Mouse (Mus musculus) midbrain, embryonic 16.5 days (tissue): Measurements from ENCODE around the gene Pced1b. TPM values are rescaled to one million over a fixed set of nuclear protein-coding genes. Genes with fewer than 3 reads are reported as not detected.
A peak's percentile ranks its signal among the peaks of the same experiment; 100 is the strongest.

ENCODE experiments used
- ATAC-seq: fragments of 200-750 bp; cut with Nextera tagmentation; 2 replicates; pipeline ENCODE4 v1.8.0; 2017; ENCODE audit warnings: moderate TSS enrichment
- H3K27ac ChIP-seq: fragments of 300-500 bp; sonication (generic); 2 replicates; pipeline ENCODE4 v1.5.1; 2014; ENCODE audit warnings: mild to moderate bottlenecking, low read length, mixed read lengths
- H3K27me3 ChIP-seq: fragments of 300-500 bp; sonication (generic); 2 replicates; pipeline ENCODE4 v1.6.1; 2014; ENCODE audit warnings: low read depth, low read length, mixed read lengths; ENCODE audit not compliant: control insufficient read depth, insufficient read depth
- H3K36me3 ChIP-seq: fragments of 300-500 bp; sonication (generic); 2 replicates; pipeline ENCODE4 v1.6.1; 2014; ENCODE audit warnings: mild to moderate bottlenecking, low read length, moderate library complexity, mixed read lengths; ENCODE audit not compliant: control insufficient read depth, insufficient read depth
- H3K4me1 ChIP-seq: fragments of 300-500 bp; sonication (generic); 2 replicates; pipeline ENCODE4 v1.6.1; 2014; ENCODE audit warnings: mild to moderate bottlenecking, low read length, mixed read lengths; ENCODE audit not compliant: control insufficient read depth, insufficient read depth
- H3K4me2 ChIP-seq: fragments of 300-500 bp; sonication (generic); 2 replicates; pipeline ENCODE4 v1.6.1; 2014; ENCODE audit warnings: mild to moderate bottlenecking, low read length, mixed read lengths
- H3K4me3 ChIP-seq: fragments of 300-500 bp; sonication (generic); 2 replicates; pipeline ENCODE4 v1.5.1; 2014; ENCODE audit warnings: low read depth, mild to moderate bottlenecking, low read length, moderate library complexity, mixed read lengths
- H3K9ac ChIP-seq: fragments of 300-500 bp; sonication (generic); 2 replicates; pipeline ENCODE4 v1.6.1; 2014; ENCODE audit warnings: low read depth, low read length, mixed read lengths
- H3K9me3 ChIP-seq: fragments of 300-500 bp; sonication (generic); replicated peaks from 2 replicates; pipeline ENCODE4 v1.6.1; 2014; ENCODE audit warnings: mild to moderate bottlenecking, low read length, mixed read lengths; ENCODE audit not compliant: control insufficient read depth, poor library complexity, severe bottlenecking
- WGBS: fragments of 180-500 bp; shearing (Covaris S2); extraction: QIAGEN DNeasy Blood & Tissue Kit; methylation state at CpG from one replicate; pipeline ENCODE4 v1.1.7; 2014; 5-methylcytosine and 5-hydroxymethylcytosine counted together
- polyA plus RNA-seq: library from polyadenylated mRNA; unstranded; fragments of >200 nt; fragmentation: Nextera tagmentation; extraction: Ambion mirVana; gene quantifications from 2 replicates; pipeline ENCODE4 v1.2.1, GENCODE M21; 2015

Gene Pced1b
- polyA plus RNA-seq, 1 experiment from 2014 or later = 7.5 TPM

DNA sequence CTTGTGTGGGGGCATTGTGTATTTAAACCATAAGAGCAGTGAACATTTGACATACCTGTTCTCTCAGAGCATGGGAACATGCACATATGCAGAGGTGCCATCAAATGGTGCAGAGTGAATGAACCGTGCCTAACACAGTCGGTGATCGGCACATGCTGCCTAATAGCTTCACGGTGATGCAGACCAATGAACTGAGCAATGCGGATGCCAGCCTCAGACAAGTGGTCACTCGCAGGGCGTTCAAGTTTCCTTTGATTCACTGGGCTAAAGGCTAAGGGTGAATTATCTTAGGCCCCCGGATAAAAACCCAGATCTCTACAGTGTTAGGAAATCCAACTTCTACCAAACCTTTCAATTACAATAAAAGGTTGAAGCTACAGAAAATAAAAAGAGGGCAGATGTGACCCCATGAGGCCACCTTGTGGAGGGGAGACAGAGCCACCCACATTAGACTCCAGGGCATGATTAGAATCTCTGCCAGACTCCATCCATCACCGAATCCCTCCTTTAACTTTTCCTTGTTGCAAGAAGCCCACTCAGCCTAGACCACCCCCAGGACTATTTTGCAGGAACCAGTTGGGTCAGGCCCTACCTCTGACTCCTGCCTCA, 31.5 kb downstream of the Pced1b start:
- WGBS = 88% methylated on average over 9 of the region's 9 CpGs
- Histone ChIP-seq H3K9ac (no peak overlapping the region), H3K9me3 (no peaks in the 10 kb centered on the region), H3K27me3 (no peaks in the 10 kb centered on the region), H3K4me1 (peaks cover 35% of the 10 kb centered on the region), H3K36me3 (no peaks in the 10 kb centered on the region), H3K4me3 (no peak overlapping the region), H3K4me2 (no peak overlapping the region), H3K27ac (no peak overlapping the region)
- ATAC-seq = no peak

DNA sequence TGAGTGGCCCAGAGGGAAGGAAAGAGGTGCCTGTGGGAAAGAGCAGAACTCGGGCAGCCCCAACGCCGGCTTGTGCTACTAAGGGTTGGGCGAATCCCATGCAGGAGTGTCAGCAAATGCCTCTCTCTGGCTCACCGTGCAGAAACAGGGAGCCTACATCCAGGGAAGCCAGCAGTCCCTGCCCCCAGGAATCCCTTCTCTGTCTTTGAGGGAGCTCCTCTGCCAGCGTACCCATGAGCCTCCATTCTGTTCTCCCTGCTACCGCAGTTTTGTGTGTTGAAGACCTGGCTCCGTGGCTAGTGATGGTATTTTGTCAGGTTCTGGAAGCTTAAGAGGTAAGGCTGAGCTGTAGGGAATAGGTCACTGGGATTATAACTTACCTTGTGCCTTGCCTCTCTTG, 33.2 kb downstream of the Pced1b start:
- no peaks in the 10 kb centered on the region for H3K36me3 ChIP-seq
- H3K4me2 ChIP-seq = no peak overlapping the region
- H3K4me3 ChIP-seq = no peak overlapping the region
- no peak for ATAC-seq
- 85% methylated on average over 8 of the region's 8 CpGs for WGBS
- H3K9ac ChIP-seq = no peak overlapping the region
- no peaks in the 10 kb centered on the region for H3K27me3 ChIP-seq
- peaks cover 36% of the 10 kb centered on the region for H3K4me1 ChIP-seq
- no peaks in the 10 kb centered on the region for H3K9me3 ChIP-seq
- no peak overlapping the region for H3K27ac ChIP-seq

DNA sequence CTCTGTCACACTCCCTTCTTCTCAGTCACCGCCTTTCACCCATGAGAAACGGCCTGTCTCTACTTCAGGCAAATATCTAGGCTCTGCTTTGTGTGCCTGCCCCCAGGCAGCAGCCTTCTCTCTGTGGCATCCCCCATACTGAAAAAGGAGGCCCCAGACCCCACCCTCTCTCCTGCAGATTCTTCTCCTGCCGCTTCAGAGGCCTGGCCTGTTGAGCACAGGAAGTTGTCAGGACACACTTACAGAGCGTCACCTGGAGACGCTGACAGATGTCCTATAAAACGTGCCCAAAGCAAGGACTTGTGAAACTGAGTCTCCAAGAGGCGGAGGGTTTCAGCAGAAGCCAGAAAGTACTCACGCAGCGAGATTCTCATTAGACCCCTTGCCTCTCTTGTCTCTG, 33.9 kb downstream of the Pced1b start:
- whole genome bisulfite sequencing = 73% methylated on average over 9 of the region's 9 CpGs
- peaks cover 31% of the 10 kb centered on the region for H3K4me1 ChIP-seq
- no peaks in the 10 kb centered on the region for H3K27me3 ChIP-seq
- H3K9ac ChIP-seq = no peak overlapping the region
- H3K4me2 ChIP-seq = no peak overlapping the region
- no peak for ATAC-seq
- H3K36me3 ChIP-seq = no peaks in the 10 kb centered on the region
- no peak overlapping the region for H3K27ac ChIP-seq
- no peak overlapping the region for H3K4me3 ChIP-seq
- H3K9me3 ChIP-seq = no peaks in the 10 kb centered on the region

- Histone ChIP-seq H3K27me3 (no peaks in the 10 kb centered on the region), H3K4me1 (peaks cover 21% of the 10 kb centered on the region), H3K9ac (no peak overlapping the region), H3K27ac (peak overlapping the region; percentile 78), H3K4me3 (no peak overlapping the region; the same call in 1 of the 2 replicates), H3K4me2 (peak overlapping the region; percentile 36), H3K36me3 (no peaks in the 10 kb centered on the region), H3K9me3 (no peaks in the 10 kb centered on the region)
- WGBS = 33% methylated on average over 10 of the region's 10 CpGs
- ATAC-seq = peak; percentile 81
Measured at GRCm38 (mm10) chr15:97281712-97282571, 35.0 kb downstream of the Pced1b start.

- ATAC-seq = peak; percentile 47
- H3K36me3 ChIP-seq = no peaks in the 10 kb centered on the region
- no peak overlapping the region; the same call in 1 of the 2 replicates for H3K4me3 ChIP-seq
- peak overlapping the region; percentile 78 for H3K27ac ChIP-seq
- H3K9me3 ChIP-seq = no peaks in the 10 kb centered on the region
- WGBS = 34% methylated on average over 6 of the region's 6 CpGs
- H3K27me3 ChIP-seq = no peaks in the 10 kb centered on the region
- peak overlapping the region; percentile 11; the same call in 1 of the 2 replicates for H3K9ac ChIP-seq
- H3K4me2 ChIP-seq = peak overlapping the region; percentile 36
- H3K4me1 ChIP-seq = peaks cover 19% of the 10 kb centered on the region
Measured at GRCm38 (mm10) chr15:97282572-97282881, 35.6 kb downstream of the Pced1b start.

GRCm38 (mm10) chr15:97284201-97284600, 37.3 kb downstream of the Pced1b start:
- Histone ChIP-seq H3K4me3 (no peak overlapping the region), H3K9ac (no peak overlapping the region), H3K27ac (no peak overlapping the region), H3K36me3 (no peaks in the 10 kb centered on the region), H3K9me3 (no peaks in the 10 kb centered on the region), H3K4me1 (peaks cover 19% of the 10 kb centered on the region), H3K4me2 (no peak overlapping the region), H3K27me3 (no peaks in the 10 kb centered on the region)
- no peak for ATAC-seq
- 91% methylated on average over 5 of the region's 5 CpGs for WGBS

DNA sequence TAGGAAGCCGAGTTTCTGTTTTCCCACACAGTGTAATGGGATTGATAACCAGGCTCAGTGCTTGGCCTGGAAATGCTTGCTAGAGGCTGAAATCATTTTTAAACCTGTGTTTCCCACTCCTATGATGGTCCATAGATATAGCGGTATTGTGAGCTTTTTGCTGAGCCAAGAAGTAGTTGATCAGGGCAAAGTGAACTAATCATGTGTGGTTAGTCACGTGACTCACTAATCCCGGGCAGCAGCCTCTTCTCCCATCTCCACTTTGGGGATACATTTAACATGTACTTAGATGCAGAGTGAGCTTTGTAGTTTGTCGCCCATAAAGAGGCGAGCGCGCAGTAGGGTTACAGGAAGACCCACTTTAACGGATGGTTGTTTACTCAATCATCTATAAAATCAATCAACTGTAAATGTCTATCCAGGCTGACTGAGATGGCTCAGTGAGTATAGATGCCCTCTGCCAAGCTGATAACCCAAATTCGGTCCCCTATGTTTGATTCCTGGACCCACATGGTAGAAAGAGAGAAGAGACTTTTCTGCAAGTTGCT, 38.8 kb downstream of the Pced1b start:
- no peaks in the 10 kb centered on the region for H3K27me3 ChIP-seq
- no peaks in the 10 kb centered on the region for H3K9me3 ChIP-seq
- no peak overlapping the region for H3K9ac ChIP-seq
- no peak overlapping the region for H3K4me2 ChIP-seq
- no peak overlapping the region for H3K27ac ChIP-seq
- peaks cover 19% of the 10 kb centered on the region for H3K4me1 ChIP-seq
- no peaks in the 10 kb centered on the region for H3K36me3 ChIP-seq
- 90% methylated on average over 10 of the region's 10 CpGs for WGBS
- no peak overlapping the region for H3K4me3 ChIP-seq
- no peak for ATAC-seq

- peaks cover 17% of the 10 kb centered on the region for H3K4me1 ChIP-seq
- no peak overlapping the region for H3K27ac ChIP-seq
- no peak overlapping the region for H3K4me2 ChIP-seq
- H3K4me3 ChIP-seq = no peak overlapping the region
- 66% methylated on average over 10 of the region's 10 CpGs for WGBS
- no peaks in the 10 kb centered on the region for H3K36me3 ChIP-seq
- H3K27me3 ChIP-seq = no peaks in the 10 kb centered on the region
- no peak overlapping the region for H3K9ac ChIP-seq
- ATAC-seq = no peak
- no peaks in the 10 kb centered on the region for H3K9me3 ChIP-seq
Measured at GRCm38 (mm10) chr15:97286731-97287130, 39.8 kb downstream of the Pced1b start.
